Mouse (Mus musculus): ENCODE data around the gene Cnp. TPM values are rescaled to one million over a fixed set of nuclear protein-coding genes. Genes with fewer than 3 reads are reported as not detected.
A peak's percentile ranks its signal among the peaks of the same experiment; 100 is the strongest.

Cnp gene
- polyA plus RNA-seq, 2 experiments = 15.9 to 21.3 TPM

- DNase-seq (ENCODE audit: low spot score) (no peak), ATAC-seq (ENCODE audit: low FRiP score, low read depth) (peak; percentile 24; the same call in 1 of the 2 replicates)
- H3K9ac ChIP-seq (ENCODE audit: low read depth, low read length, severe bottlenecking) = peak overlapping the region; percentile 57
- H3K27ac ChIP-seq (replicated peaks; ENCODE audit: low read depth, low read length) = peak overlapping the region; percentile 40; the same call in 1 of the 2 replicates
- H3K4me1 ChIP-seq (ENCODE audit: control insufficient read depth, insufficient read depth, low read length) = peaks cover 12% of the 10 kb centered on the region; the same call in 1 of the 2 replicates
- no peaks in the 10 kb centered on the region for H3K36me3 ChIP-seq (ENCODE audit: control insufficient read depth, insufficient read depth, low read length)
- H3K4me3 ChIP-seq (replicated peaks; ENCODE audit: low read length) = peak overlapping the region; percentile 42
- H3K4me2 ChIP-seq (replicated peaks; ENCODE audit: low read depth, low read length, severe bottlenecking) = peak overlapping the region; percentile 65
- H3K9me3 ChIP-seq (ENCODE audit: control insufficient read depth, low read length) = no peaks in the 10 kb centered on the region
- no peaks in the 10 kb centered on the region for H3K27me3 ChIP-seq (ENCODE audit: control insufficient read depth, insufficient read depth, low read length)
- 28% methylated on average over 7 of the region's 7 CpGs for WGBS
- no peak for TF ChIP-seq POLR2A (IDR thresholded peaks at IDR 0.05; ENCODE audit: borderline replicate concordance, extremely low read depth, insufficient read depth, insufficient read length)
Observed at GRCm38 (mm10) chr11:100545746-100546085, 29.0 kb upstream of the Cnp start.

- Histone ChIP-seq H3K27ac (replicated peaks; ENCODE audit: low read depth, low read length) (no peak overlapping the region), H3K4me3 (replicated peaks; ENCODE audit: low read length) (no peak overlapping the region), H3K4me2 (replicated peaks; ENCODE audit: low read depth, low read length, severe bottlenecking) (no peak overlapping the region), H3K9ac (ENCODE audit: low read depth, low read length, severe bottlenecking) (no peak overlapping the region), H3K4me1 (ENCODE audit: control insufficient read depth, insufficient read depth, low read length) (peaks cover 12% of the 10 kb centered on the region; the same call in 1 of the 2 replicates), H3K9me3 (ENCODE audit: control insufficient read depth, low read length) (no peaks in the 10 kb centered on the region), H3K27me3 (ENCODE audit: control insufficient read depth, insufficient read depth, low read length) (no peaks in the 10 kb centered on the region), H3K36me3 (ENCODE audit: control insufficient read depth, insufficient read depth, low read length) (no peaks in the 10 kb centered on the region)
- DNase-seq (ENCODE audit: low spot score) (no peak), ATAC-seq (ENCODE audit: low FRiP score, low read depth) (no peak)
- WGBS = 88% methylated on average over 6 of the region's 6 CpGs
- TF ChIP-seq POLR2A (IDR thresholded peaks at IDR 0.05; ENCODE audit: borderline replicate concordance, extremely low read depth, insufficient read depth, insufficient read length) = no peak
Observed at GRCm38 (mm10) chr11:100546955-100547354, 27.7 kb upstream of the Cnp start.

- 82% methylated on average over 6 of the region's 6 CpGs for WGBS
Observed at GRCm38 (mm10) chr11:100548141-100548540, 26.6 kb upstream of the Cnp start.

GRCm38 (mm10) chr11:100549466-100549865, 25.2 kb upstream of the Cnp start:
- H3K27ac ChIP-seq (replicated peaks; ENCODE audit: low read depth, low read length) = no peak overlapping the region

More at GRCm38 (mm10) chr11:100548141-100548540, 26.6 kb upstream of the Cnp start:
- no peak for ATAC-seq (ENCODE audit: low FRiP score, low read depth)
- no peak for TF ChIP-seq POLR2A (IDR thresholded peaks at IDR 0.05; ENCODE audit: borderline replicate concordance, extremely low read depth, insufficient read depth, insufficient read length)
- Histone ChIP-seq H3K9ac (ENCODE audit: low read depth, low read length, severe bottlenecking) (no peak overlapping the region), H3K4me3 (replicated peaks; ENCODE audit: low read length) (no peak overlapping the region), H3K4me2 (replicated peaks; ENCODE audit: low read depth, low read length, severe bottlenecking) (no peak overlapping the region), H3K36me3 (ENCODE audit: control insufficient read depth, insufficient read depth, low read length) (no peaks in the 10 kb centered on the region), H3K9me3 (ENCODE audit: control insufficient read depth, low read length) (no peaks in the 10 kb centered on the region), H3K27me3 (ENCODE audit: control insufficient read depth, insufficient read depth, low read length) (no peaks in the 10 kb centered on the region), H3K27ac (replicated peaks; ENCODE audit: low read depth, low read length) (no peak overlapping the region), H3K4me1 (ENCODE audit: control insufficient read depth, insufficient read depth, low read length) (peaks cover 12% of the 10 kb centered on the region; the same call in 1 of the 2 replicates)
- DNase-seq (ENCODE audit: low spot score) = no peak

GRCm38 (mm10) chr11:100550101-100550500, 24.6 kb upstream of the Cnp start:
- WGBS = 76% methylated on average over 6 of the region's 6 CpGs
- H3K9ac ChIP-seq (ENCODE audit: low read depth, low read length, severe bottlenecking) = no peak overlapping the region
- no peak overlapping the region for H3K4me2 ChIP-seq (replicated peaks; ENCODE audit: low read depth, low read length, severe bottlenecking)
- peaks cover 9% of the 10 kb centered on the region; the same call in 1 of the 2 replicates for H3K4me1 ChIP-seq (ENCODE audit: control insufficient read depth, insufficient read depth, low read length)
- no peak overlapping the region for H3K27ac ChIP-seq (replicated peaks; ENCODE audit: low read depth, low read length)
- DNase-seq (ENCODE audit: low spot score) (no peak), ATAC-seq (ENCODE audit: low FRiP score, low read depth) (no peak)
- H3K27me3 ChIP-seq (ENCODE audit: control insufficient read depth, insufficient read depth, low read length) = no peaks in the 10 kb centered on the region
- H3K9me3 ChIP-seq (ENCODE audit: control insufficient read depth, low read length) = no peaks in the 10 kb centered on the region
- TF ChIP-seq POLR2A (IDR thresholded peaks at IDR 0.05; ENCODE audit: borderline replicate concordance, extremely low read depth, insufficient read depth, insufficient read length) = no peak
- no peaks in the 10 kb centered on the region for H3K36me3 ChIP-seq (ENCODE audit: control insufficient read depth, insufficient read depth, low read length)
- H3K4me3 ChIP-seq (replicated peaks; ENCODE audit: low read length) = no peak overlapping the region

More at GRCm38 (mm10) chr11:100549466-100549865, 25.2 kb upstream of the Cnp start:
- 78% methylated on average over 8 of the region's 8 CpGs for WGBS
- Histone ChIP-seq H3K36me3 (ENCODE audit: control insufficient read depth, insufficient read depth, low read length) (no peaks in the 10 kb centered on the region), H3K4me2 (replicated peaks; ENCODE audit: low read depth, low read length, severe bottlenecking) (no peak overlapping the region), H3K9me3 (ENCODE audit: control insufficient read depth, low read length) (no peaks in the 10 kb centered on the region), H3K9ac (ENCODE audit: low read depth, low read length, severe bottlenecking) (no peak overlapping the region), H3K27me3 (ENCODE audit: control insufficient read depth, insufficient read depth, low read length) (no peaks in the 10 kb centered on the region), H3K4me1 (ENCODE audit: control insufficient read depth, insufficient read depth, low read length) (peaks cover 12% of the 10 kb centered on the region; the same call in 1 of the 2 replicates), H3K4me3 (replicated peaks; ENCODE audit: low read length) (no peak overlapping the region)
- no peak for ATAC-seq (ENCODE audit: low FRiP score, low read depth)
- DNase-seq (ENCODE audit: low spot score) = no peak
- no peak for TF ChIP-seq POLR2A (IDR thresholded peaks at IDR 0.05; ENCODE audit: borderline replicate concordance, extremely low read depth, insufficient read depth, insufficient read length)
